Mouse (Mus musculus): ENCODE measurements around the gene Bicc1.

Bicc1 gene

GRCm38 (mm10) chr10:70977141-70977540 is 182.4 kb downstream of the Bicc1 start:
- no peak for TF ChIP-seq GATA4 (IDR thresholded peaks at IDR 0.05; ENCODE audit: insufficient replicate concordance, low read length)

GRCm38 (mm10) chr10:70976633-70977032 is 182.9 kb downstream of the Bicc1 start:
- no peak for TF ChIP-seq GATA4 (IDR thresholded peaks at IDR 0.05; ENCODE audit: insufficient replicate concordance, low read length)

- TF ChIP-seq GATA4 (IDR thresholded peaks at IDR 0.05; ENCODE audit: insufficient replicate concordance, low read length), result no peak
These were observed 188.3 kb downstream of the Bicc1 start for GRCm38 (mm10) chr10:70971156-70971555.

GRCm38 (mm10) chr10:70968848-70969683 is 190.4 kb downstream of the Bicc1 start:
- TF ChIP-seq GATA4 (IDR thresholded peaks at IDR 0.05; ENCODE audit: insufficient replicate concordance, low read length), result no peak

GRCm38 (mm10) chr10:70966642-70967345 is 192.7 kb downstream of the Bicc1 start:
- TF ChIP-seq GATA4 (IDR thresholded peaks at IDR 0.05; ENCODE audit: insufficient replicate concordance, low read length), result no peak

GRCm38 (mm10) chr10:70964706-70965105 is 194.8 kb downstream of the Bicc1 start:
- no peak for TF ChIP-seq GATA4 (IDR thresholded peaks at IDR 0.05; ENCODE audit: insufficient replicate concordance, low read length)

GRCm38 (mm10) chr10:70963599-70964193 is 195.8 kb downstream of the Bicc1 start:
- TF ChIP-seq GATA4 (IDR thresholded peaks at IDR 0.05; ENCODE audit: insufficient replicate concordance, low read length), result no peak

- TF ChIP-seq GATA4 (IDR thresholded peaks at IDR 0.05; ENCODE audit: insufficient replicate concordance, low read length), result no peak
These were observed 197.9 kb downstream of the Bicc1 start for GRCm38 (mm10) chr10:70961641-70962040.

- TF ChIP-seq GATA4 (IDR thresholded peaks at IDR 0.05; ENCODE audit: insufficient replicate concordance, low read length), result no peak
These were observed 206.7 kb downstream of the Bicc1 start for GRCm38 (mm10) chr10:70952770-70953147.

GRCm38 (mm10) chr10:70952056-70952769 is 207.3 kb downstream of the Bicc1 start:
- no peak for TF ChIP-seq GATA4 (IDR thresholded peaks at IDR 0.05; ENCODE audit: insufficient replicate concordance, low read length)

- TF ChIP-seq GATA4 (IDR thresholded peaks at IDR 0.05; ENCODE audit: insufficient replicate concordance, low read length), result no peak
These were observed 209.4 kb downstream of the Bicc1 start for GRCm38 (mm10) chr10:70950105-70950424.

GRCm38 (mm10) chr10:70949254-70950104 is 210.0 kb downstream of the Bicc1 start:
- TF ChIP-seq GATA4 (IDR thresholded peaks at IDR 0.05; ENCODE audit: insufficient replicate concordance, low read length), result no peak

GRCm38 (mm10) chr10:70948276-70948675 is 211.2 kb downstream of the Bicc1 start:
- no peak for TF ChIP-seq GATA4 (IDR thresholded peaks at IDR 0.05; ENCODE audit: insufficient replicate concordance, low read length)

- no peak for TF ChIP-seq GATA4 (IDR thresholded peaks at IDR 0.05; ENCODE audit: insufficient replicate concordance, low read length)
These were observed 214.4 kb downstream of the Bicc1 start for GRCm38 (mm10) chr10:70945076-70945475.

- no peak for TF ChIP-seq GATA4 (IDR thresholded peaks at IDR 0.05; ENCODE audit: insufficient replicate concordance, low read length)
These were observed 217.9 kb downstream of the Bicc1 start for GRCm38 (mm10) chr10:70941623-70942022.

Measured in liver, adult (tissue).